Mouse (Mus musculus) 416B (cell line): ENCODE measurements around the gene Atp11c.
A peak's percentile ranks its signal among the peaks of the same experiment; 100 is the strongest.

Experiments used
- DNase-seq: peaks from one replicate; pipeline ENCODE4 v3.0.0; 2011; ENCODE audit warnings: low read depth

Atp11c gene

DNA sequence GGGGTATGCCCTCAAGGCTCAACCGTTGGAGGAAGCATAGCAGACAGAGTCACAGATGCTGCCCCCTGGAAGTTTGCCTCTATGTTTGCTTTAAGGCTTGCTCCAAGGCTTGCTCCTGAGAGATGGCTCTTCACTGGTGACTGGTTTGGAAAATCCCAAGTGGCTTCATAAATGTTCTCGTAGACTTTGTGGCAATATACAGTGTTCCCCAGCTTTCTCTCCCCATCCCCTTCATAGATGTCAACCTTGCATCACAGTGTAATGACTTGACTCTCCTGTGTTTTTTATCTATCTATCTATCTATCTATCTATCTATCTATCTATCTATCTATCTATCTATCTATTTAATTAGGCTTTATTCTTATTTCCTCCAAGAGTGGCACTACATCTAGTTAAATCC is at the start of gene Atp11c:
TSS of gene Atp11c (minus strand) at position 101 of the 400 bp plus-strand sequence.
- no peak for DNase-seq

DNA sequence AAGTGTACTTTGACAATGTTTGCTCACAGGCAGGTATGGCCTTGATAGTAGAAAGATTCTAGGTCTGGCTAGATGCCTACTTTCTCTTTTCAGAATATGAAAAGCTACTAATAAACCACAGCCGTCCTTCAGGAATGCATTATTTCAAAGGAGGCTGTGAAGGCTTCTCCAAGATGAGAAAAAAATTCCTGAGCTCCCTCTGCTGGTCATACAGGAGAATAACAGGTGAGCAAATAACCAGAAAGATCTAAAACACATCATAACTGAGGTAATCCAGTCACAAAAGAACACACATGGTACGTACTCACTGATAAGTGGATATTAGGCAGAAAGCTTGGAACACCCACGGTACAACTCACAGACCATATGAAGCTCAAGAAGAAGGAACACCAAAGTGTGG is 16.7 kb upstream of the Atp11c start:
- DNase-seq, result peak; percentile 8

DNA sequence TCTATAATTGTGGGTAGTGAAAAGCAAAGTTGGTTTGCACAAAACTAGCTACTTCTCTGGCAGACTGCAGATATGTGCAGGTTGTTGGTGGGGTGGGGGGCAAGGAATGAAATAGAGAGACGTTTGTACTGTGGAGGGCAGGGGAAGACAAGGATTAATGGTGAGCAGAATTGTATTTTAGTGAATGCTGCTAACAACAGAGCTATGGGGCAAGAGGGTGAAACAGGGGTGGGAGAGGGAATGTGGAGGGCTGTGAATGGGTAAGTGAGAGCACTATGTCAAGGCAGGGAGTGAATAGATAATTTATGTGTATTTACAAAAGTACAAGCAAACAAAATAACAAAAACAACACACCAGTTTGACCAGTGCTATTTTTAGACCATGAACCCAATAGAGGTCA is 22.0 kb downstream of the Atp11c start:
- DNase-seq, result no peak

DNA sequence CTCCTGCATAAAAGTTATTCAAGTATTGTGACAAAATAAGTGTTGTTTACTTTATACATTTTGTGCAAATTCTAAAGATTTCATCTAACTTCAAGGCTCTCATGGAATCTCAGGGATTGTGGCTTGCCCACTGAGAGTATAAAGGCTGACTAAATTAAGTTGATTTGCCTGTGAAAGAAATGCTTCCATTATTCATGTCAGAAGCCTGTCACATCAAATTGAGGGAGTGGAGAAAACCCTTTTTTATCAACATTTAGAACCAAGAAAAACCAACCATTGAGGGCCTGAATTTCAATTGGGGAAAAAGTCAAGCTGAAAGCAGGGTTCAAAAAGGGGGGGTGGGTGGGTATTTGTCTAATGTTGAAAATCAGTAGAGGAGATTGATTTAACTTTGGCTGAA is 23.5 kb downstream of the Atp11c start:
- DNase-seq, result no peak

DNA sequence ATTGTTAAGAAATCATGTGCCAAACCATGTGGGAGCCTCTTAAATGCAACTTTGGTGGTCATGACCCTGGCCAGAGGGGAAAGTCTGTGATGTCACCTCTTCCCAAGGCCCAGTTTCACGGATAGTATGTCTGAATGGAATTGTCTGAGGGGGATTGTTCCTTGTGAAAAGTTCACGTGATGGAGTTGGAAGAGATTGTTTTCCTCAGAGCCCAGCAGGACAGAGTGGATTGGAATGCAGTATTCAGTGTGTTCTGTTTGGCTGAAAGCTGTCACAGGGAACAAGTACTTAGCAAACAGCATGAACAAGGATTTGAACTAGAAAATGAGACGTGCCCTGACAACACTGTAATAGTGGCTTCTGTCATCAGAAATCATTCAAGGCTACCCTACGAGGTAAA is 37.3 kb downstream of the Atp11c start:
- DNase-seq, result no peak

DNA sequence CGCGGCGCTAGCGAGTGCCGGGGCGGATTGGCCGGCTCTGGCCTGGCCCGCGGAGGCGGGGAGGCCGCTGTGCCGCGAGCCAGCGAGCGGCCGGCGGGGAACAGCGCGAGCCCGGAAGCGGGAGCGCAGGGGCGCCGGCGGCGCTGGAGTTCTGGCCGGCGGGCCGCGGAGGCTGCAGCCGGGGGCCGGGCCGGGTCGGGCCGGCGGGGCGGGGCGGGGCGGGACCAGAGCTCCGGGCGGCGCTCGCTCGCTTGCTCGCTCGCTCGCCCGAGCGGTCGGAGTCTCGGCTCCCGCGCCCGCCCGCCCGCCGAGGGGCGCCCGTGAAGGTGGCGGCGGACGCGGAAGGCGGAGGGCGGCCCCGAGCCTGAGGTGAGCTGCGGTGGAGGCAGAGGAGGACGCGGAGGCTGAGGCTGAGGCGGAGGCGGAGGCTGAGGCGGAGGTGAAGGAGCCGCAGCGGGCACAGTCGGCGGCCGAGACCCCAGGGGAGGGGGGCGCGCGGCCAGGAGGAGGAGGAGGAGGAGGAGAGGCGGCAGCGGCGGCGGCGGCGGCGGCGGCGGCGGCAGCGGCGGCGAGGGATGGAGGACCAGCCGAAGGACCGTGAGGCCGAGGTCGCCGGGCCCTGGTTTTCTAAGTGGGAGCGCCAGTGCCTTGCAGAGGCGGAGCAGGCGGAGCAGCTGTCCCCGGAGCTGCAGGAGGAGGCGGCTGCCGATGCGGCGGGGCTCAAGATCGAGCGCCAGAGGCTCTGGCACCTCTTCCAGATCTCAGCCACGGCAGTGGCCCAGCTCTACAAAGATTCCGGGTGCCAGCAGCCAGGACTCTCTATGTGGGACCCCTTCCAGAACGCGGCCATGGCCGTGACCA is 44.8 kb downstream of the Atp11c start:
- DNase-seq, result no peak

DNA sequence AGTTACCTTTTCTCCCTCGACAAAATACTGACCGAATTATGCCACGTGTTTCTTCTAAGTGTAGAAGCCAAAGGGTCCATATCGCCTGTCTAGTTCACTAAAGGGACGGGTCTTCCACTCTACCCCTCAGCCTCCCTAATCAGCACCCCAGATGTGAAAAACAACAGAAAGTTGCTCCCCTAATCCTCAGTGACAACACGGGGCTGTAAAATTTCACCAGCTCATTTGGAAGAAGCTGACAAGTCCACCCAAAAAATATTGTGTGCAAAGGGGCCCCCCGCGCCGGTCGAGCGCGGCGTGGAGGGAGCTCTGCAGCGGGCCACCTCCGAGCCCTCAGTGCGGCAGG is 45.4 kb downstream of the Atp11c start:
- no peak for DNase-seq

DNA sequence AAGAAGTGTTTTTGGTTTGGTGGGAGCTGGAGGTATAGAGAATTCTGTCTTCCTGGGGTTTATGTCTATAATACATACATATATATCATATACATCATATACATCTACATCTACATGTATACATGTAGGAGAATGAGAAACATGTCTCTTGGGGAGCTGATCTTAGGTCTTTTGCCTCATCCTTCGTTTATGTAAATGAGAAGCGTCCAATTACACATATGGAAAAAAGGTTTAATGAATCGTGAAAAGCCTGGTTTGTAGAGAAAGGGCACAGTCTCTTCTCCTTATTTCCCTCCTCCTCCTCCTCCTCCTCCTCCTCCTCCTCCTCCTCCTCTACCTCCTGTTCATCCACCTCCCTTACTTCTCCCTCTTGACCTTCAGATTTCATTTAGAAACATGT is 46.6 kb downstream of the Atp11c start:
- DNase-seq, result no peak

DNA sequence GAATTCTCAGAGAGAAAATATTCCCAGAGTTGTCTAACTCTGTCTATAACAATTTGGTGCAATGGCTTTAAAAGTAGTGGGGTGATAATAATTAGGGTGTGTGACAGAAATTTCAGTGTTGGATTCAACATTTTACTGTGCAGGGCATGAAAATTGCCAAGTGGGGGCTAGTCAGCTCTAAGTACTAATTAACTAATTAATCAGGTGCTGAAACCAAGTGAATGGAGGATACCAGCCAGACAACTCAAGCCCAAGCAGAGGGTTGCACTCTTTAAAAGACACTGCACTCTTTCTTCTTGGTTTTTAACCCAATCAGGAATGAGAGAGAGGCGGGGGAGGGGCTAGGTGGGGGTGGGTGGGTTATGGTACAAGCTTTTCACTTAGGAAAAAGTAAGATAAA is 47.1 kb downstream of the Atp11c start:
- DNase-seq, result no peak

DNA sequence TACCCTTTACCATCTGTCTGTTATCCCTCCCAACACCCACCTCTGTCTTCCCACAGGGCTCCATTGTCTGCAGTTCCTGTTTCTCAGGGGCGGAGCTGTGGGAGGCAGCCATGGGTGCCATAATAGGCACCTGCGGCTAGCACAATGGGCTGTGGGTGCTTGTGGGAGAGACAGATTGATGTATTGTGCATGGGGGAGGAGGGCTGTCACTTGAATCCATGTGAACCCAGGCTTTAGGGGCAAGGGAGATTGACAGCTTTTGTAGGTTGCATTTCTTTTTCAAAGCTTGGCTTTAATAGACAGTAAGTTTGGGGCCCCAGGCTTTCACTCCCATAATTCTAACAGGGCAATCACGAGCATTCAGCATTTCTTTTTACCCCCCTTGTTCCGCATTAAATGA is 48.4 kb downstream of the Atp11c start:
- DNase-seq, result no peak

DNA sequence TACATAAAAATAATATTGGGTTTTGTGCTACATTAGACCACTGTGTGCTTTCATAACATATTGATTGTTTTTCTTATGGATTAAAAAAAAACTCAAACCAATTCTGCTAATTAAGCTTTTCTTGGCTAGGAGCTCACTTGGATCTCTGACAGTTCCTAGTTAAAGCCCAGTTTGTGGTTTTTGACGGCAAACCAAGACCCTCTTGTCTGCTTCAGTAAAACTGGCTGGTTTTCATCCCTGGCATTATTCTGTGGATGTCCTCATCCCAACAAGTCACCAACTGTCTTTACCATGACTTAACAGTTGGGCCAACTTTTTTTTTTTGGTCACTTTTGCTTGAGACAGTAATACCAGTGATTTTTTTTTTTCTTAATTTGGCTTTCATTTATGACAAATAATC is 49.6 kb downstream of the Atp11c start:
- DNase-seq, result no peak

DNA sequence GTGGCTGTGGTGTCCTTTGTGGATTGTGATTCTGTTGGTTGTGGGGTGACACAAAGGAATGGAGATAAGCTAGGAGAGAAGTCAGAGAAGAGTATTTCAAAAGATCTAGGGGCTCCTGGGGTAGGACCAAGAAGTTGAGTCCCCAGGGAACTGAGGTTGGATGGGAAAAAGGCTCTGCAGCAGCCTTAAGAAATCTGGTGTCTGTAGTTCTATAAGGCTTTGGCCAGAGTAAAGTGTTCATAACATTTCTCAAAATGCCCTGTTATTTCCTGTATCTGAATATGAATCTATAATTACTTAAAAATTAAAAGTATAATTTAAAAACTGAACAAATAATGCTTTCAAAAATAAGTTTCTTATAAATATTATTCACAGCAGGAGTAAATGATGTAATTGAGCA is 53.3 kb downstream of the Atp11c start, which contains the start of gene Gm7073:
TSS of gene Gm7073 (minus strand) at position 101 of the 400 bp plus-strand sequence.
- DNase-seq, result no peak

DNA sequence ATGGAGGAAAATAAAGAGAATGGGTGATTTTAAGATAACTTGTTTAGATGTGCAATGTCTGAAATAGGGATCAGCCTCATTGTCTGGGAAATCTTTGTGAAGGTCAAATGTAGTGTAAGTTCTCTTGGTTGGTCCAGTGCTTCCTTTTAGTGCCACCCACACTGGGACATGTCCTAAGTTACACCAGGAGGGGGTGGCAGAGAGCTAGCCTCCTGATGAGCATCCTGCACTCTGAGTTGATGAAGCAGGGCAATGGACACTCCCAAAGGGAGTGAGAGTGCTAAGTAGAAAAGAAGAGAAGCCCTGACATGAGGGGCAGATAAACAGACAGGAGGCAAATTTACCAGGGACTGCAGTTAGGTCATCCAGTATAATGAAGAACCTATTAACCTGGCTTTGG is 88.5 kb downstream of the Atp11c start:
- DNase-seq, result peak; percentile 13

DNA sequence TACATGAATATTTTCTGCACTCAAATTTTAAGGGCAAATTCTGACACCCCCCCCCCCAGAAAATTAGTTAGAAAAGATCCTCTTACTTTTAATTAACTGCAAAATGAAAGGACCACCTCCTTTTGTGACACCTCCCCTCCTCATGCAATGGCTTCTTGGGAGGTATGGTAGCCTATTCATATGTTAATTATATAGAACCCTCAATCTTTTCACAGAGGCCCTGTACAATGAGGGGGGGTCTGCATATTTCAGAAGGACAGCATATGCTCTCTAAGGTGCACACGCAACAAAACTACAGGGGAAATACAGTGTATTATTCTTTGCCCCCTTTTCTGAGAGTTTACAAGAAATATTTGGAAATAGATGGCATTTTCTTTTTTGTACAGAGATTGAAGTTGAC is 94.7 kb downstream of the Atp11c start:
- no peak for DNase-seq

DNA sequence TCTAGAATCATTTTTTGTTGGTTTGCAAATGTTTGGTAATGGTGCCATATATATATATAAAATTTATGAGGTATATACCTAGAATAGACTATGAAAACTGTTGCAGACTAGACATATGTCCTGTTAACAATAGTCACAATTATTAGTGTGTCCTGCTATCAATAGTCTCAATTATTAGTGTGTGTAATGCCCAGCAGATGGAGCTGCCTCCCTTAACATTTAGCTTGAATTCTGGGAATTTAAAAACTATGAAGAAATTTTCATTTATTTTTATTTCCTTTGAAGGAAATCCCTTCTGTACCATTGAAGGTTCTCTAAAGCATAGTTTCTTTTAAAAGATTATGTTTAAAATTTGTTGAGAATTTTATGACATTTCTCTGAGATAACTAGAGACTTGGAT is 97.2 kb downstream of the Atp11c start:
- DNase-seq, result no peak

DNA sequence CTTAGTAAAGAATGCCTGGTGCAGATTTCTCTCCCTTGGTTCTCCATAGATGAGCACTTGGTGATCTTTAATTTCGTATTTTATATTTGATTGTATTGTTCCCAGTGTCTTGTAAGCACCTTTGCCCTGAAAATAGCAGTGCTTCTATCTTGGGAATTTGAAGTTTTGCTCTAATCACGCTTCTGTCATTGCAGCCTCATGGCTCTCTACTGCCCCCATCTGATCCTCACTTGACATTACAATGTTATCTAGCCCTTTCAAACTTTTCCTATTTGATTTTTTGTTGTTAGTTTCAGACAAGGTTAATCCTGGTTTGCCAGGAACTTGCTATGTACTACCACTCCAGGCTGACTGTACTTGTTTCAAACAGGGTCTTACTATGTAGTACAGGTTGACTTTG is 128.7 kb downstream of the Atp11c start:
- peak; percentile 31 for DNase-seq

DNA sequence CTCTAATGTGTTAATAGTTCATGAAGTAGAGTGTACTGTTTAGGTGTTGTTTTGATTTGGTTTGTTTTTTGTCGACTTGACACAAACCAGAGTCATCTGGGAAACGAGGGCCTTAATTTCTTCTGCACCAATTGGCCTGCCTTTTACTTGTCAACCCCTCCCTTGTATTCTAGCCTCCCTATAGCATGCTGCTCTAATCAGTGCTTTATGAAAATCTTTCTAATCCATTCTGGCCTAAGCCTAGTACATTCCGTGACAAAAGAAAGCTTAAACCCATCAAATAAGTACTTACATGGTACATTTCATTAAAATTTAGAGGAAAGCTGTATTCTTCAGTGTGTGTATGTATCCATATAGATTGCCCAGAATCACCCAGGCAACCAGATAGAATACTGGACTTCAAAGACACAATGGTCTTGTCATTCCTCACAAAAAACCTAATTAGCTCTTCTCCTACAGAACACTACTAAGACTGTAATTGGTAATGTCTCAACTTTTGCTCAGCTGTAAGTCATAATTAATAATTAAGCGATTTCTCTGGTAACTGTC is 177.9 kb downstream of the Atp11c start:
- DNase-seq, result no peak

DNA sequence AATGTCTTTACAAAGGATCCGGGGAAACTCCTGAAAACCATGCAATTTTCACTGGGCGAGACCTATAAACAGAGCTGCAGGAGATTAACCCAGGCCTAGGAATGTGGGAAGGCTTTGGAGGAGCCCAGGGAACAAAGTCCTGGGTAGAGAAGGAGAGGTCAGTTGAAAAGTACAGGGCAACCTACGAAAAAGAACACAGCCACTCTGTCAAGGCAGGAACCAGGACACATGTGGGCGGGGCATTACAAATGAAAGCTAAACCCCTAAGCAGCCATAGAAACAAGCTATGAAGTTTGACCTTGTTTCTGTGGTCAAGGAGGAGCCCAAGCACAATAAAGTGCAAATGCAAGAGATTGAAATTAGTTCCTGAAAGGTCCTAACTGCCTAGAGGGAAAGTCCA is 186.8 kb downstream of the Atp11c start:
- peak; percentile 38 for DNase-seq

DNA sequence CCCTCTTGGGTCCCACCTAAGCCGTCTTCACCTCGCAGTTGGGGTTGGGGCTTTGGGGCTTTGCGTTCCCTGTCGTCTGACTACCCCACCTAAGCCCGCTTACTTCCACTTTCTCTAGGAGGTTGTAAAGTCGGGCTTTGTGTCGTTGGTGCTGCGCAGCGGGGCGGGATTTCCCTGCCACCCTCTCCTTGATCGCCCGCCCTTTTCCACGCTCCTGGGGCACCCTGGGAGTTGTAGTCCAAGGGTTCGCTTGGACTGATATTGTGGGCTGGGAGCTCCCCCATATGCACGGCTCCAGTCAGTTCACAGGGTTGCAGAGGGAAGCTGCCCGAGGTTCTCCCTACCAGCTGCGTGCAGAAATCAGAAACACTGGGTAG is 187.8 kb downstream of the Atp11c start:
- peak; percentile 91 for DNase-seq

DNA sequence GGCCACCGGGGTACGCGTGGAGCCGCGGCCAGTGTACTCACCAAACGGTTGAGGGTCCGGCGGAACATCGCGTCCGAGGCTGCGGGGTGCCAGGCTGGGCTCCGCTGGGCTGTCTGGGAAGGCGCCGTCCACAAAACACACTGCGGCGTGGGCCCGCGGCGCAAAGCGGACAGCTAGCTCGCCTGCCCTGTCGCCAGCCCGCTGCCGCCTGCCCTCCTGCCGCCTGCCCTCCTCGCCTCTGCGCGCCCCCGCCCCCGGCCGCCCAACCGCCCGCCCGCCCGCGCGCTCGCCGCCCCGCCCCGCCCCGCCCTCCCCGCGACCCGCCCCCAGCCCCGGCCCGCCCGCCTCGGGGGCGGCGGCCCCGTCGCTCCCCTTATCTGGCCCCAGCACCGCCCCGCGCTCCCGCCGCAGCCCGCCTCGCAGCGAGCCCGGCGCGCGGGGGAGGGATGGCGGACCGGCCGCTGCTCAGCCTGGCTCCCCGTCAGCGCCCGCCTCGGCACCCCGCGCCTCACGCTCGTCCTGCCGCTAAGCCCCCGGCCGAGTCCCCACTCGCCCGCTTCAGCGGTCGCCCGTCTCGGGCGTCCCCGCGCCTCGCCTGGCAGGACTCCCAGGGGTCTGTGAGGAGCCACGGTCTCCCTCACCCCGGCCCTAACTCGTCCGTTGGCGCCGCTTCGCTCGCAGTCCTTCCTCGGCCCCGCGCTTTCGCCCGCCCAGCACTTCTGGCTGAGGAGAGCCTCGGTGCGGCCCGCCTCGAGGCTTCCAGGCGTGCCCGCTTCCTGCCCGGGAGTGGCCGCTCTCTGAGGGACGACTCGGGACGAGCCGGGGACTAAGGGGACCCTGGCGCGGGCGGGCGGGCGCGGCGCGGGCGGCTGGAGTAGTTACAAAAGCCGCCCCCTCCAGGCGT is 188.5 kb downstream of the Atp11c start:
- DNase-seq, result peak; percentile 42

DNA sequence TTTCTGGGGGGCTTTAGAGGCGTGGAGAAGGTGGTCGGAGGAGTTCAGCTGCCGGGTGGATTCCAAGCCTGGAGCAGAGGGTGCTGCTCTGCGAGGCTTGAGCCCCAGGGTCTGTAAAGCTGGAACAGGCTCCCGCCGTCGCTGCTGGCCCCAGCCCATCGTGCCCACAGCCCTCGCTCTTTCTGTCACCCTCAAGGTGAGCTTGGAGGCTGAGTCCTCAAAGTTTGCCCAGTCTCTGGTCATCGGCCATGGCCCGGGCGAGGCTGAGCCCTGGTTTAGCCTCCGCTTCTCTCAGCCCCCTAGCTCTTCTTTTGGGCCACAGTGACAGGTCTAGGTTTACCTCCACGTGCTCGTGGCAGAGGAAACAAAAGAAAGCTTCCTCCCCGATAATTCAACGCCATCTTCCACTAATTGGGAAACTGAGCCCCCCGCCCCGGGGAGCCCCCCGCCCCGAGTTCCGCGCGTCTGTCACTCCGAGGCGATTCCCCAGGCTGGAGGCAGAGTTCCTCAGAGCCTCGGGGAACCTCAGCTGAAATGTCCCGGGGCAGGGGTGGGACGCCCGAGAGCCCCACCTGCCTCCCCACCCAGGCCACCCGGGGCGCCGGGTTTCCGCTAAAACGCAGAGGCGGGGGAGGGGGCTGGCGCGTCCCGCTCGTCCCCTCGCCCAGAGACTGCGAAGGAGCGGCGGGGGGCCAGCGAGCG is 189.3 kb downstream of the Atp11c start:
- no peak for DNase-seq

DNA sequence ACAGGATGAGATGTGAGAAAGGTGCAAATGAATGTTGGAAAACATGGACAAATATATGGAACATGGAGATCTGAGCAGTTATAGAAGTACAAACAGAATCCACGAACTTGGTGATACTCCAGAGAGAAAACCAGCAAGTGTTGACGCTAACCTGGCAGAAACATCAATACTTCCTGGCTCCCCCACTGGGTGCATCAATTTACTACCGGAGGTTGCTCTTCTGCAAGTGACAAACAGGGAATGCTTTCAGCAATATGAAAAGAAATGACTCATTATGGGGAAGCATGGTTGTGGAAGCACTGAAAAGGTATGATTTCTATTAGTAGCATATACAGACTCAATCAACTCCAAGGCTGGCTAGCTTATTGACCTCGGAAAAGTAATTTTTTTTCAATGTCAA is 198.2 kb downstream of the Atp11c start:
- no peak for DNase-seq
